Mouse (Mus musculus) cerebellum, postnatal 25 days (tissue): ENCODE data around the gene Gpr3.

Experiments
- DNase-seq, 2 experiments: peaks; one replicate each; pipeline ENCODE4 v3.0.0; 2021; ENCODE audit warnings: mixed read lengths in 2 of 2

Gpr3 gene

GRCm38 (mm10) chr4:133169237-133170055, 42.9 kb downstream of the Gpr3 start:
- DNase-seq = no peak

- no peak for DNase-seq
Measured at GRCm38 (mm10) chr4:133166773-133167172, 45.6 kb downstream of the Gpr3 start.

- no peak for DNase-seq
Measured at GRCm38 (mm10) chr4:133162196-133162595, 50.1 kb downstream of the Gpr3 start.

DNA sequence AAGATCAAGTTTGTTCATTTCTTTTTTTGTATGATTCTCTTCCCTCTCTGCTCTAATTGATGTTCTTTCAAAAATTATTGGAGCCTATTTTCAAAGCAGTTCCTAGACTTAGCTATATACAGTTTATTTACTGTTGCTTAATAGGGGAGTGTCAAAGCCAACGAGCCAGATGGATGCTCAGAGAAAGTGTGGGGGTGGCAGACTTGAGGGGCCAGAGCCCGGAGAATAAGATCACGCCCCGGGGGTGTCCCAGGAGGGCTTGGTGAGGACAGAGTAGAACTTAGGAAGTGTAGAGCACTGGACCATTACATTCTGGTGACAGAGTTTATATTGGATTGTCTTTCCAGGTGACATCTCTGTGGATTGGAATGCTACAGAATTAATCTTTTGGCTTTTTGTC, 51.5 kb downstream of the Gpr3 start:
- DNase-seq = peak in 1 of 2 experiments; percentile 43

DNA sequence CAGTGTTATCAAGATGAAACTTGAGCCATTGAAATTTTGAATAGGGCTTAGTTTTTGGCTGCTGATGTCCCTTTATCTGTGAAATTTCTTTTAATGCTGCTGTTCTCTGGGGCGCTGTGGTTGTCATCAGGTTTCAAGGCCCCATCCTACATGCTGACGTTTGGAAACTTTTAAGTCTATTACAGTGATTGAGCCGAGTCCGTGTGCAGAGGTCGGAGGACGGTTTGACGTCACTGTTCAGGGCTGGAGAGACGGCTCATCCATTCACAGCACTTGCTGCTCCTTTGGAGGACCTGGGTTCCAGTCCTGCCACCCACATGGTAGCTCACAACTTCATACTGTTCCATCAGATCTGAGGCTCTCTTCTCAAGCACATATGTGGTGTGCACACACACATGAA, 52.1 kb downstream of the Gpr3 start:
- no peak for DNase-seq

DNA sequence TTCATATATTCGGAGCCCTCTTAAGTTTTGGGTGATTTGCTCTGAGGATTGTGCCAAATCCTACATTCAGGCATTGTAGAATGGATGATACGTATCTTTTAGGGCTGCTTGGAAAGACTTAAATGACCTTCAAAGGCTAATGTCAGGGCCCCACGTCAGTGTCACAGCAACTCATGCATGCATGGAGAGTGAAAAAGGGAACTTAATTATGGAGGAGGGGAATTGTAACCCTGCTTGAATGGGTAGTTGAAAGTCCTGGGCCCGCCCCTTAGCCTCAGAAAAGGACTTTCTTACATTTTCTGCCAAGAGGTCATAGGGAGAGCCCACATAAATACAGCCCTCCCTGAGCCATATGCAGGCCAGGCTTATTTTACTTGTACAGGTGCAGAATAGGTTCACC, 52.7 kb downstream of the Gpr3 start:
- no peak for DNase-seq
